Mouse (Mus musculus) G1E (cell line): ENCODE data around the gene Stat4.

Source experiments
- CTCF ChIP-seq: IDR thresholded peaks from 2 replicates; pipeline ENCODE4 v1.5.1; 2012; ENCODE audit warnings: low read depth, low read length, inconsistent platforms, mixed read lengths
- GATA1 ChIP-seq: IDR thresholded peaks from 2 replicates; pipeline ENCODE4 v1.6.1; 2012; ENCODE audit warnings: borderline replicate concordance, low read length, inconsistent platforms, mixed read lengths
- GATA2 ChIP-seq: IDR thresholded peaks from 2 replicates; pipeline ENCODE4 v1.6.1; 2012; ENCODE audit warnings: low read depth, low read length, inconsistent platforms, borderline replicate concordance
- POLR2AphosphoS5 ChIP-seq: IDR thresholded peaks from 2 replicates; pipeline ENCODE4 v1.6.1; 2012; ENCODE audit warnings: low read depth, low read length, inconsistent platforms; ENCODE audit not compliant: insufficient replicate concordance
- TAL1 ChIP-seq: conservative IDR thresholded peaks from 2 replicates; pipeline ENCODE4 v1.6.1; 2012; ENCODE audit warnings: low read depth, low read length, inconsistent platforms, mixed read lengths

DNA sequence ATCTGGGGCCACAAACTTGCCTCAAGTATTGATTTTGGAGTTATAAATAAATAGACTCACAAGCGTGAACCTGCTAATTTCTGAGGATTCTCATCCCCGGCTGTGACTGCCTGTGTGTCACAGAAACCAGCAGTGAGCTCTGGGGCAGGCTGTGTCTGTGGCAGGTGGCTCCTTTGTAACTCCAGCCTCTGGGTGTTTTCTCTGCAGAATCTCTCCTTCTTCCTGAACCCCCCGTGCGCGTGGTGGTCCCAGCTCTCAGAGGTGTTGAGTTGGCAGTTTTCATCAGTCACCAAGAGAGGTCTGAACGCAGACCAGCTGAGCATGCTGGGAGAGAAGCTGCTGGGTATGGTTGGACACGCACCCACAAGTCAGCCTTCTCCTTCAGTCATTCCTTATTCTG, 161.7 kb downstream of the Stat4 start:
- TF ChIP-seq CTCF (no peak), GATA1 (no peak), TAL1 (no peak), POLR2AphosphoS5 (no peak), GATA2 (no peak)
